28 mouse cellular contexts compared by ENCODE assay signal in genomic region chr14:108792445-108792844, GRCm38 (mm10).
"Had no signal": no experiment of that assay in that cellular context is flagged by ENCODE, and none has a peak within 500 bp of the region (broad histone marks: within the 10 kb centered on the region; RNA-seq: fewer than 3 reads in every experiment).

No protein-coding gene starts in this region.

- H3K4me1 ChIP-seq: embryonic facial prominence, embryonic 10.5 days; embryonic facial prominence, embryonic 12.5 days; embryonic facial prominence, embryonic 13.5 days; embryonic facial prominence, embryonic 15.5 days; forebrain, embryonic 10.5 days; forebrain, embryonic 12.5 days; forebrain, embryonic 15.5 days had no signal

- H3K27me3 ChIP-seq: embryonic facial prominence, embryonic 12.5 days; embryonic facial prominence, embryonic 13.5 days; embryonic facial prominence, embryonic 15.5 days; forebrain, embryonic 12.5 days; forebrain, embryonic 13.5 days; forebrain, embryonic 15.5 days had no signal

- H3K9ac ChIP-seq: embryonic facial prominence, embryonic 12.5 days; embryonic facial prominence, embryonic 13.5 days; embryonic facial prominence, embryonic 15.5 days; forebrain, embryonic 12.5 days; forebrain, embryonic 13.5 days; forebrain, embryonic 15.5 days; forebrain, postnatal 0 days had no signal

- DNase-seq: cerebellum, adult 2 months; cerebellum, adult 8-10 months; cerebellum, adult 9-10 months; cerebellum, adult 9-11 months; cerebellum, postnatal 10 days; cerebellum, postnatal 14 days; cerebellum, postnatal 25 days; cerebellum, postnatal 36 days; embryo, embryonic 11 days; forebrain, postnatal 0 days; gastrocnemius, adult 2 months; gastrocnemius, postnatal 10 days; gastrocnemius, postnatal 14 days; gastrocnemius, postnatal 25 days; gastrocnemius, postnatal 36 days; heart, adult 11 months; heart, adult 18-20 months had no signal

- H3K9me3 ChIP-seq: embryonic facial prominence, embryonic 10.5 days; embryonic facial prominence, embryonic 12.5 days; embryonic facial prominence, embryonic 13.5 days; embryonic facial prominence, embryonic 15.5 days; forebrain, embryonic 10.5 days; forebrain, embryonic 12.5 days; forebrain, embryonic 13.5 days; forebrain, embryonic 15.5 days had no signal

- ATAC-seq: forebrain, embryonic 13.5 days; forebrain, embryonic 14.5 days; forebrain, embryonic 15.5 days; forebrain, embryonic 16.5 days; forebrain, postnatal 0 days had no signal

- H3K27ac ChIP-seq: embryonic facial prominence, embryonic 10.5 days; embryonic facial prominence, embryonic 12.5 days; embryonic facial prominence, embryonic 13.5 days; embryonic facial prominence, embryonic 15.5 days; forebrain, embryonic 10.5 days; forebrain, embryonic 12.5 days; forebrain, embryonic 13.5 days; forebrain, embryonic 15.5 days; gastrocnemius, adult 2 months had no signal

- H3K4me3 ChIP-seq: embryonic facial prominence, embryonic 10.5 days; embryonic facial prominence, embryonic 12.5 days; embryonic facial prominence, embryonic 13.5 days; embryonic facial prominence, embryonic 15.5 days; erythroblast, embryonic 14.5 days; forebrain, embryonic 10.5 days; forebrain, embryonic 12.5 days; forebrain, embryonic 13.5 days; forebrain, embryonic 15.5 days; gastrocnemius, adult 2 months had no signal

- H3K36me3 ChIP-seq: embryonic facial prominence, embryonic 10.5 days; embryonic facial prominence, embryonic 12.5 days; embryonic facial prominence, embryonic 13.5 days; embryonic facial prominence, embryonic 15.5 days; forebrain, embryonic 10.5 days; forebrain, embryonic 12.5 days; forebrain, embryonic 15.5 days had no signal

- H3K4me2 ChIP-seq: embryonic facial prominence, embryonic 12.5 days; embryonic facial prominence, embryonic 13.5 days; embryonic facial prominence, embryonic 15.5 days; forebrain, embryonic 12.5 days; forebrain, embryonic 13.5 days; forebrain, embryonic 15.5 days had no signal
